Mouse (Mus musculus) liver, embryonic 14.5 days (tissue): ENCODE results near the gene Ccl20.

Experiments used
- CTCF ChIP-seq: IDR thresholded peaks from 2 replicates; pipeline ENCODE4 v1.5.1; 2016; ENCODE audit warnings: antibody characterized with exemption, low read depth, control low read depth
- EP300 ChIP-seq: IDR thresholded peaks from 2 replicates; pipeline ENCODE4 v1.6.1; 2016; ENCODE audit warnings: antibody characterized with exemption, low read depth

- no peak for TF ChIP-seq CTCF
- no peak for TF ChIP-seq EP300
These were observed 21.3 kb downstream of the Ccl20 start for GRCm38 (mm10) chr1:83137847-83138246.
